Comparison of ENCODE assay signal across 16 mouse cellular contexts in the genomic region with DNA sequence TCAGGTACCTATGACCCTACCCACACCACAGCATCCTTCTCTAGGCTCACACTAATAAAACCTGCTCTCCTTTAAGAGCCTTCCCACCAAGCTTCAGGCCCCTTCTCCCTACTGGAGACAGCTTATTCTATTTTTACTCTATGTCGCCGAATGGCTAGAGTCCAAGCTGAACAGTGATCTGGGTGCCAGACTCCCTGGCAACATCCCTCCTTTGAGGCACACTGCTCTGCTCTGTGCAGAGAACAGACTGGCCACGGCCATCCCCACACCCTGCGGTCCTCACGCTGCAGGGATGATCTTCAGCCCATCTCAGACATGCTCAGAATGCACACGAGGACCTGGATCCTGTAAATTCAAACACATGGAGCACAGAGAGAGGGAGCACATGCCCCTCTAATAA. TPM values are rescaled to one million over a fixed set of nuclear protein-coding genes. Genes with fewer than 3 reads are reported as not detected.
DNase-seq lines count a peak whose midpoint lies in the region; ATAC-seq lines count a peak whose summit lies in the region.
"Had no signal": no experiment of that assay in that cellular context is flagged by ENCODE, and none has a peak within 500 bp of the region (broad histone marks: within the 10 kb centered on the region; RNA-seq: fewer than 3 reads in every experiment).

No protein-coding gene starts in this region.

- DNase-seq in cerebellum, postnatal 14 days = peak; percentile 68 to 74
- DNase-seq in cerebellum, adult 11-12 months = no peak
- no peak for DNase-seq in heart, embryonic 10.5 days (ENCODE audit: low spot score)
- DNase-seq in lung, postnatal 10 days = peak; percentile 63
- DNase-seq in lung, adult 18-20 months = no peak
- DNase-seq in kidney, adult 18-20 months = no peak
- DNase-seq: adrenal gland, postnatal 14 days; gastrocnemius, postnatal 10 days; kidney, adult 8-10 months; liver, embryonic 13.5 days; lung, postnatal 14 days had no signal

- no peak overlapping the region for H3K4me3 ChIP-seq in heart, embryonic 14.5 days (ENCODE audit: control insufficient read depth in 1 of 2, insufficient read depth in 1 of 2, low read depth in 1 of 2, low read length in 2 of 2)
- no peak overlapping the region for H3K4me3 ChIP-seq in heart, embryonic 10.5 days
- no peak overlapping the region for H3K4me3 ChIP-seq in forebrain, embryonic 16.5 days (replicated peaks; ENCODE audit: low read length)
- H3K4me3 ChIP-seq: erythroblast, embryonic 14.5 days; hindbrain, embryonic 15.5 days; liver, embryonic 13.5 days had no signal

- no peak overlapping the region; the same call in 1 of the 2 replicates for H3K4me2 ChIP-seq in heart, embryonic 14.5 days (ENCODE audit: low read length)
- no peak overlapping the region for H3K4me2 ChIP-seq in forebrain, embryonic 16.5 days (ENCODE audit: low read length)
- H3K4me2 ChIP-seq: hindbrain, embryonic 15.5 days; liver, embryonic 13.5 days had no signal

- H3K9me3 ChIP-seq in heart, embryonic 14.5 days (ENCODE audit: control insufficient read depth, low read length) = no peaks in the 10 kb centered on the region
- H3K9me3 ChIP-seq in heart, embryonic 10.5 days = no peaks in the 10 kb centered on the region
- H3K9me3 ChIP-seq in forebrain, embryonic 16.5 days (ENCODE audit: control insufficient read depth, low read length) = no peaks in the 10 kb centered on the region
- H3K9me3 ChIP-seq: hindbrain, embryonic 15.5 days; liver, embryonic 13.5 days had no signal

- H3K4me1 ChIP-seq in heart, embryonic 14.5 days (ENCODE audit: control insufficient read depth in 2 of 2, insufficient read depth in 2 of 2, low read length in 2 of 2) = peaks cover 11 to 13% of the 10 kb centered on the region in 2 experiments
- peaks cover 18% of the 10 kb centered on the region for H3K4me1 ChIP-seq in heart, embryonic 10.5 days
- H3K4me1 ChIP-seq in forebrain, embryonic 16.5 days (replicated peaks; ENCODE audit: control insufficient read depth, insufficient read depth, low read length) = 0 out of 2 replicates have a peak, but pooled peaks cover 3% of the 10 kb centered on the region
- H3K4me1 ChIP-seq: hindbrain, embryonic 15.5 days had no signal

- no peaks in the 10 kb centered on the region for H3K27me3 ChIP-seq in heart, embryonic 14.5 days (ENCODE audit: control insufficient read depth, insufficient read depth, low read length)
- H3K27me3 ChIP-seq in heart, embryonic 10.5 days (ENCODE audit: insufficient read depth, poor library complexity, severe bottlenecking) = no peaks in the 10 kb centered on the region
- no peaks in the 10 kb centered on the region for H3K27me3 ChIP-seq in forebrain, embryonic 16.5 days (replicated peaks; ENCODE audit: control insufficient read depth, insufficient read depth, low read length)
- H3K27me3 ChIP-seq: hindbrain, embryonic 15.5 days had no signal

- peak overlapping the region; percentile 24 to 39; a peak in 1 of 4 replicates for H3K27ac ChIP-seq in heart, embryonic 14.5 days (replicated peaks in 1 of 2; ENCODE audit: control insufficient read depth in 1 of 2, insufficient read depth in 1 of 2, low read depth in 2 of 2, low read length in 2 of 2)
- H3K27ac ChIP-seq in heart, embryonic 10.5 days = no peak overlapping the region
- no peak overlapping the region for H3K27ac ChIP-seq in forebrain, embryonic 16.5 days (ENCODE audit: low read length)
- H3K27ac ChIP-seq: hindbrain, embryonic 15.5 days; liver, embryonic 13.5 days had no signal

- H3K36me3 ChIP-seq in heart, embryonic 14.5 days (ENCODE audit: control insufficient read depth, insufficient read depth, low read length) = no peaks in the 10 kb centered on the region
- no peaks in the 10 kb centered on the region for H3K36me3 ChIP-seq in heart, embryonic 10.5 days
- H3K36me3 ChIP-seq in forebrain, embryonic 16.5 days (ENCODE audit: control insufficient read depth, insufficient read depth) = no peaks in the 10 kb centered on the region
- H3K36me3 ChIP-seq: hindbrain, embryonic 15.5 days; liver, embryonic 13.5 days had no signal

- H3K9ac ChIP-seq in heart, embryonic 14.5 days (ENCODE audit: low read length) = no peak overlapping the region
- H3K9ac ChIP-seq in forebrain, embryonic 16.5 days (replicated peaks; ENCODE audit: low read depth, low read length) = no peak overlapping the region
- H3K9ac ChIP-seq: hindbrain, embryonic 15.5 days; liver, embryonic 13.5 days had no signal

- ATAC-seq in heart, embryonic 14.5 days (ENCODE audit: insufficient number of reproducible peaks, insufficient read depth, low FRiP score, low read depth) = peak; percentile 65
- ATAC-seq in forebrain, embryonic 16.5 days = peak; percentile 68

- WGBS in heart, embryonic 14.5 days = 38% methylated on average over 6 of the region's 6 CpGs
- 64% methylated on average over 6 of the region's 6 CpGs for WGBS in heart, embryonic 10.5 days
- 60% methylated on average over 6 of the region's 6 CpGs for WGBS in forebrain, embryonic 16.5 days

RNA-seq across cellular contexts. Expression of a gene that starts 37.1 kb away (rescaled TPM):
- not detected in 2 replicates for polyA plus RNA-seq in heart, embryonic 14.5 days (2014; fragmentation: Nextera tagmentation; extraction: Ambion mirVana)
- 0.18 TPM in 1 of 2 replicates, not detected in the other for polyA plus RNA-seq in heart, embryonic 10.5 days (2016; fragmentation: Nextera tagmentation; extraction: Ambion mirVana)
- polyA plus RNA-seq in forebrain, embryonic 16.5 days (2015; fragmentation: Nextera tagmentation; extraction: Ambion mirVana) = 0.35 TPM in 1 of 2 replicates, not detected in the other
- polyA plus RNA-seq: erythroblast, embryonic 14.5 days; hindbrain, embryonic 15.5 days; liver, embryonic 13.5 days; small intestine, adult 2 months had no signal

RNA-seq across cellular contexts. Expression of a gene that starts 59.1 kb away (rescaled TPM):
- polyA plus RNA-seq in heart, embryonic 14.5 days (2014; fragmentation: Nextera tagmentation; extraction: Ambion mirVana) = 25.1 and 26.7 TPM in 2 replicates
- polyA plus RNA-seq in heart, embryonic 10.5 days (2016; fragmentation: Nextera tagmentation; extraction: Ambion mirVana) = 17.3 and 18.3 TPM in 2 replicates
- 31.1 and 33.7 TPM in 2 replicates for polyA plus RNA-seq in forebrain, embryonic 16.5 days (2015; fragmentation: Nextera tagmentation; extraction: Ambion mirVana)

Comparison
In these comparisons a context has a peak if more than half of its experiments do, and no peak if none do; other contexts are left out.
1. DNase-seq: peak in cerebellum, postnatal 14 days (2 of 2) and lung, postnatal 10 days (single experiment); none in cerebellum, adult 11-12 months (single experiment), heart, embryonic 10.5 days (single experiment), lung, adult 18-20 months (0 of 2) and kidney, adult 18-20 months (single experiment).
2. H3K27ac ChIP-seq: peak in heart, embryonic 14.5 days (2 of 2); none in heart, embryonic 10.5 days (single experiment) and forebrain, embryonic 16.5 days (single experiment).